Mouse (Mus musculus): ENCODE results near the gene Sympk. TPM values are rescaled to one million over a fixed set of nuclear protein-coding genes. Genes with fewer than 3 reads are reported as not detected.

Sympk gene
- total and polyA plus RNA-seq, 3 experiments: 43.7 to 141 (median 111) TPM

- H3K9ac ChIP-seq (ENCODE audit: insufficient read depth, low read depth): no peak overlapping the region
- no peaks in the 10 kb centered on the region for H3K9me3 ChIP-seq (replicated peaks; ENCODE audit: low read length)
- H3K4me3 ChIP-seq (replicated peaks in 1 of 3; ENCODE audit: low read depth in 2 of 3, low read length in 2 of 3, poor library complexity in 1 of 3): no peak overlapping the region
- dilution Hi-C loops (cut with MboI; ENCODE audit: extremely low pct_ligation_motif_present, extremely low pct_unique_long_range_greater_than_20kb, low sequenced_read_pairs): no loop called here
- H3K79me2 ChIP-seq (replicated peaks; ENCODE audit: control insufficient read depth, extremely low read depth, insufficient read depth, poor library complexity, severe bottlenecking): no peaks in the 10 kb centered on the region
- no peaks in the 10 kb centered on the region for H3K27me3 ChIP-seq (replicated peaks)
- H3K4me2 ChIP-seq (ENCODE audit: insufficient read depth, low read depth, poor library complexity, severe bottlenecking): no peak overlapping the region
- DNase-seq (ENCODE audit: extremely low read depth): no peak
- peaks cover 0 to 12% of the 10 kb centered on the region in 2 experiments; a peak in 1 of 4 replicates for H3K4me1 ChIP-seq (ENCODE audit: control insufficient read depth in 1 of 2, insufficient read depth in 2 of 2)
- in situ Hi-C loops (cut with MboI; ENCODE audit: low pct_ligation_motif_present, low pct_unique_long_range_greater_than_20kb, low sequenced_read_pairs): no loop called here
- H3K36me3 ChIP-seq (replicated peaks in 1 of 2; ENCODE audit: control insufficient read depth in 1 of 2, insufficient read depth in 1 of 2, low read length in 1 of 2): peaks cover 74 to 100% of the 10 kb centered on the region in 2 experiments
- TF ChIP-seq MYC (IDR thresholded peaks at IDR 0.05; ENCODE audit: low read depth, low read length) (no peak), NELFE (IDR thresholded peaks at IDR 0.05; ENCODE audit: low read depth, low read length) (no peak), SIN3A (IDR thresholded peaks at IDR 0.05; ENCODE audit: low read length) (no peak), MAZ (IDR thresholded peaks at IDR 0.05; ENCODE audit: low read depth, low read length) (no peak), RCOR1 (conservative IDR thresholded peaks at IDR 0.05; ENCODE audit: low read depth, low read length) (no peak), HCFC1 (IDR thresholded peaks at IDR 0.05; ENCODE audit: low read depth, low read length) (no peak), PAX5 (IDR thresholded peaks at IDR 0.05; ENCODE audit: low read length) (no peak), ETS1 (conservative IDR thresholded peaks at IDR 0.05; ENCODE audit: low read depth, low read length) (no peak), IRF4 (IDR thresholded peaks at IDR 0.05; ENCODE audit: low read depth, low read length) (no peak), ZKSCAN1 (IDR thresholded peaks at IDR 0.05; ENCODE audit: borderline replicate concordance, low read depth, low read length) (no peak), JUND (conservative IDR thresholded peaks at IDR 0.05; ENCODE audit: low read depth, low read length) (no peak), UBTF (IDR thresholded peaks at IDR 0.05; ENCODE audit: low read depth, low read length) (no peak), SMC3 (IDR thresholded peaks at IDR 0.05; ENCODE audit: low read depth, low read length) (no peak)
- H3K27ac ChIP-seq (ENCODE audit: insufficient read depth, low read depth): no peak overlapping the region
Observed at GRCm38 (mm10) chr7:19053136-19053532, 29.0 kb downstream of the Sympk start.

DNA sequence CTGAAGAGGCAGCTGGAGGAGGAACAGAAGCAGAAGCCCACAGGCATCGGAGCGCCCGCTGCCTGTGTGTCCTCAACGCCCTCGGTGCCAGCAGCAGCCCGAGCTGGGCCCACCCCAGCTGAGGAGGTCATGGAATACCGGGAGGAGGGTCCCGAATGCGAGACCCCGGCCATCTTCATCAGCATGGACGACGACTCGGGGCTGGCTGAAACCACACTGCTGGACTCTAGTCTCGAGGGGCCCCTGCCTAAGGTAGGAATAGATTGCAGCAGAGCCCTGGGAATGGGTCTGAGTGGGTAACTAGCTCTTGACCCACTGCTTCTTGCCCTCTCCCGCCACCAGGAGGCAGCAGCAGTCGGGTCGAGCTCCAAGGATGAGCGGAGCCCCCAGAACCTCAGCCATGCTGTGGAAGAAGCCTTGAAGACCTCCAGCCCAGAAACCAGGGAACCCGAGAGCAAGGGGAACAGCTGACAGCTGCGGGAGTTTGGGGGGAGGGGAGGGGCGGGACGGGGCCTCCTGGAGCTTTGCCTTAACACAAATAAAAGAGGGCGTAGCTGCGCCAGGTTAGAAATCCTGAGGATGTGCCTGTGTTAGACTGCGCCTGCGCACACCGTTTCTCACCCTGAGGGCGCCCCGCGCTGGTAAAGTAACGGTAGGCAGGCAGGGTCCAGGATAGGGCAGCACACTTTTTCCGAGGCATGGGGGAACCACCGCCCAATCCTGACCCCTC lies 30.0 kb downstream of the Sympk start, which contains the start of gene Rsph6a:
Gene Rsph6a (plus strand): TSS at position 644 of the 730 bp plus-strand sequence.
- peaks cover 63 to 93% of the 10 kb centered on the region in 2 experiments for H3K36me3 ChIP-seq (replicated peaks in 1 of 2; ENCODE audit: control insufficient read depth in 1 of 2, insufficient read depth in 1 of 2, low read length in 1 of 2)
- TF ChIP-seq UBTF (IDR thresholded peaks at IDR 0.05; ENCODE audit: low read depth, low read length) (no peak), SMC3 (IDR thresholded peaks at IDR 0.05; ENCODE audit: low read depth, low read length) (peak; percentile 39), CTCF (conservative IDR thresholded peaks at IDR 0.05 in 1 of 2, IDR thresholded peaks at IDR 0.05 in 1 of 2; ENCODE audit: low read depth in 2 of 2, low read length in 2 of 2) (peak in 1 of 2 experiments; percentile 55; a peak in 2 of 4 replicates)
- in situ Hi-C loops (cut with MboI; ENCODE audit: low pct_ligation_motif_present, low pct_unique_long_range_greater_than_20kb, low sequenced_read_pairs): no loop called here

More for the DNA sequence above, 30.0 kb downstream of the Sympk start, which contains the start of gene Rsph6a:
- dilution Hi-C loops (cut with MboI; ENCODE audit: extremely low pct_ligation_motif_present, extremely low pct_unique_long_range_greater_than_20kb, low sequenced_read_pairs): no loop called here
- Histone ChIP-seq H3K4me3 (replicated peaks in 1 of 3; ENCODE audit: low read depth in 2 of 3, low read length in 2 of 3, poor library complexity in 1 of 3) (no peak within 1 kb of the TSS), H3K9ac (ENCODE audit: insufficient read depth, low read depth) (no peak within 1 kb of the TSS), H3K9me3 (replicated peaks; ENCODE audit: low read length) (no peaks in the 10 kb centered on the region), H3K4me2 (ENCODE audit: insufficient read depth, low read depth, poor library complexity, severe bottlenecking) (no peak within 1 kb of the TSS), H3K4me1 (ENCODE audit: control insufficient read depth in 1 of 2, insufficient read depth in 2 of 2) (peaks cover 0 to 12% of the 10 kb centered on the region in 2 experiments; a peak in 1 of 4 replicates), H3K27me3 (replicated peaks) (no peaks in the 10 kb centered on the region), H3K27ac (ENCODE audit: insufficient read depth, low read depth) (no peak within 1 kb of the TSS), H3K79me2 (replicated peaks; ENCODE audit: control insufficient read depth, extremely low read depth, insufficient read depth, poor library complexity, severe bottlenecking) (no peaks in the 10 kb centered on the region)
- peak; percentile 12 for DNase-seq (ENCODE audit: extremely low read depth)

Measured in CH12.LX (cell line).